Mouse (Mus musculus) cerebellum, adult 9-10 months (tissue): ENCODE measurements around the gene Btbd1.

Source experiments
- DNase-seq: peaks from one replicate; pipeline ENCODE4 v3.0.0; 2022

The Btbd1 gene

DNA sequence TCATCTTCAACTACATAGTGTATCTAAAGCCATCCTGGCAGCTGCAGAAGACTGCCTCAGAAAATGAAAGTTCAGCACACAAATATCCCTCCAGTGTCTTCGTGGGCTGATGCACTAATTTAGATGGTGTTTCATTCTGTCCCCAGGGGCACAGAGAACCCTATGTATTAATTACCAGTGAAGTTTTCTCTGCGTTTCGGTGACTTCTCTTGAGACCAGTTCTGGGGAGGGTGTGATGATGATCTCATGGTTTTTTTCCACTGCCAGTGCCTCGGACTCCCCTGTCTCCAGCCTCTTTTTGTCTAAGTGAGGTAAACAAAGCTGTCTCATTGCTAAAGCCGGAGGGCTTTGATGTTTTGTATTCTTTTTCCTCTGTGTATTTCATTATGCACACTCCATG lies 53.9 kb downstream of the Btbd1 start:
- DNase-seq: no peak

DNA sequence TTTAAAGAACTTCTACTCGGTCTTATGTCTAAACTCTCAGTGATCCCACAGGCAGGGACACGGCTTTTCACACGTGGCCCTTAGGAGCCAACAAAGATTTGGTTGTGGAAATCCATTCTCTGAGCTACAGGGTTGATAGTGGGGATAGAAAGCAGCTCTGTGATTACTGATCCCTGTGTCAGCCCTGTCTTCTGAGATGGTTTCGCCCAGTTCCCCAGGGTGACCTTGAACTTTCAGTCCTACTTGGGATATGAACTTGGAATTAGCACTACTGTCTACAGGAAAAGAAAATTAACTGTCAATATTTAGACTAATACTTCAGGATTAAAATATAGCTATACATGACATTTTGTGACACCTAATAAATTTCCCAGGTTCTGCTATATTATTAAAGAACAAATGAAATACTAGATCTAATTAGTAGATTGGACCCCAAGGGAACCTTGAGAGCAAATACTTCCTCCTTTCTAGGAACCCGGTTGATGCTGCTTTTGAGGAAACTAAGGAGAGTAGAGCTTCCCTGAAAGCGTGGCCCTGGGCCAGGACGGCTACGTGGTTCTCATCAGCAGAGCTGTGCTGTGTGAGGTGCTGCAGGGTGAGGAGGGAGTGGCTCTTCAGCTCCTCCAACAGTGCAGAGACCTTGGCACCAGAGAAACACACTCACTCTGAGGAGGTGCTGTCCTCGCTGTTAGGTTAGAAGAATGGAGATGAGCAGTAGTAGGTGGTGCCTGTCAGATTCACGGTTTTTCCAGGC lies 56.3 kb downstream of the Btbd1 start:
- DNase-seq: no peak

DNA sequence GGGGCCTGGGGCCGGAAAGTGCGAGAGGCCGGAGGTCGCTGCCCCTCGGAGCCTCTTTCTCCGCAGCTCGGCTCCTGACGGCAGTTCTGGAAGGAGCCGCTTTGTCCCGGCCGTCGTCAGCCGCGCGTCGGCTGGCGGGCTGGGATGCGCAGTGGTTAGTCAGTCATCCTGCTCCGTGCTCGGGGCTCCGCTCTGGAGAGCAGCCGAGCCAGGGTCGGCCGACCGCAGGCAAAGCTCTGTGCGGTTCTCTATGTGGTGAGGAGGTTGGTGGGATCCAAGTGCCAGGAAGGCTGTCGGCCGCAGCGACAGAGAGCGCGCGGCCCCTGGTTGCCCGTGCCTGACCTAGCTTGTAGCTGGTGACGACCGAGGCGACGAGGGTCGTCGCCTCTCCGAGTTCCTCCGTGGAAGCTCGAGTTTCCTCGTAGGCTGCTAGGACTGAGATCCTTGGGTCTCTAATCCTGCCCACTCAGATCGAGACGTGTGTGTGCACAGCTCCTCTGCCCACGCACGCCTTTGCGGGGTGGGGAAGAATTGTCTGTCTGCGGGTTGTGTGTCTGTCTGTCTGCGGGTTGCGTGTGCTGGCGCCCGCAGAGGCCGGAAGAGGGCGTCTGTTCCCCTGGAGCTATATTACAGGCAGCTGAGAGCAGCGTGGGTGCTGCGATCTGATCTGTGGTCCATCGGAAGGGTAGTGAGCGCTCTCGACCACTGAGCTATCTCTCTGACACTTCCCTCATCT lies 66.0 kb downstream of the Btbd1 start:
- peak; percentile 34 for DNase-seq

DNA sequence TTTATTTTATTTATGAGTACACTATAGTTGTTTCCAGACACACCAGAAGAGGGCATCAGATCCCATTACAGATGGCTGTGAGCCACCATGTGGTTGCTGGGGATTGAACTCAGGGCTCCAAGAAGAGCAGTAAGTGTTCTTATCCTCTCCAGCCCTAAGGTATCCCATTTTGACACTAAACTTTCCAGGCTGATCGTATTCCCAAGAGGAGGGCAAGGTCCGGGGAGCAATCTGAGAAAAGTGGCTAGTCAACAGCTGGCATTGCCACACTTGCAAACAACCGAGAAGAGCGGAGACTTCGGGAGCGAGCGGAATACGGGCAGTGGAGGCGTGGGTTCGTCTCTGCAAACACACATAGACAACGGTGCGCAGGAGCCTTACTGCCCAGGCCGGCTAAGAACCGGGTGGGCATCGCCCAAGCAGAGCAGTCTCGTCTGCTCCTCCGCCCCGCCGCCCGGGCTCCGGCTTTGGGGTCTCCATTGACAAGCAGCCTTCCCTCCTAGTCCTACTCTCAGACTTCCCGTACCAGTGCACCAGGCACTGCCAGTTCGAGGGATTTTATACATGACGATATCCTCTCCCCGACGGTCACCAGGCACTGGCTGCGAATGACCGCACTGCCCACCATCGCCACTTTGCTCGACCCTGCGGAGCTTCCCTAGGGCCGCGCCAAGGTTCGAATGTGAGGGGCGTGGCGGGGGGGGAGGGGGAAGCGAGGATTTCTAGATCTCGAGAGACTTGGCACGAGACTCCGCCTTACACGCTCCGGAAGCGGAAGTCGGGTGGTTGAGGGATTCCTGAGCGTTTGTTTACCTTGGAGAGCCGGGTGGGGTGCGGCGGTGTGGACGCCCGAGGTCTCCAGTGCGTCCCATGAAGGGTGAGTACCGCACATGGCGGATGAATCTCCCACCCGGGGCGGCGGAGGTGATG lies 66.8 kb downstream of the Btbd1 start, which contains the start of gene Ramac:
TSS of gene Ramac (plus strand) at position 746 of the 930 bp plus-strand sequence.
- DNase-seq: peak; percentile 81

DNA sequence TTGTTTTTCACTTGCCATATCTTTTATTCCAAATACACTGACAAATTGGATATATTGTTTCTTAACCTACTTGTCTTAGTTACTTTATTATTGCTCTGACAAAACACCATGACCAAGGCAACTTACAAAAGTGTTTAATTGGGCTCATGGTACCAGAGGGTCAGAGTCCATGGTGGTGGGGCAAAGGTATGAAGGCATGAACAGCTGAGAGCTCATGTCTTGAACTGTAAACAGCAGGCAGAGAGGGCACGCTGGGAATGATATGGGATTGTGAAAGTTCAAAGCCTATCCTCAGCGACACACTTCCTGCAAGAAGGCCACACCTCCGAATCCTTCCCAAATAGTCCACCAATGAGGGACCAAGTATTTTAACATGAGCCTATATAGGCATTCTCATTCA lies 81.3 kb downstream of the Btbd1 start:
- DNase-seq: no peak

DNA sequence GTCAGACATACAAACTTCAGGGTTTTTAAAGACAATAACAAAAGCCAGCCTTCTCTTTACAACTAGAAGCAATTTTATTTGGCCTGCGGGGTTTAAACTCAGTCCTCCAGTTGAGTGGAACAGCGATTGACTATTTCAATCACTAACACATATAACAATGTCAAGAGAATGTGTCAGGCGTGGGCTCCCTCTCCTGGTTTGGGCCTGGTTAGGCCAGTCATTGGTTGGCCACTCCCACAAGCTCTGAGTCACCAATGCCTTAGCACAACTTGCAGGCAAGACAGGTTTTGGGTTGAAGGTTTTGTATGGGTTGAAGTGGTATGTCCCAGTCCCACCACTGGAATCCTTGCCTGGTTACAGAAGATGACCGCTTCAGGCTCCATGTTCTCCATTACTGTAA lies 85.1 kb downstream of the Btbd1 start:
- DNase-seq: peak; percentile 34
